Comparison of ENCODE assay signal across 20 mouse cellular contexts in the genomic region with DNA sequence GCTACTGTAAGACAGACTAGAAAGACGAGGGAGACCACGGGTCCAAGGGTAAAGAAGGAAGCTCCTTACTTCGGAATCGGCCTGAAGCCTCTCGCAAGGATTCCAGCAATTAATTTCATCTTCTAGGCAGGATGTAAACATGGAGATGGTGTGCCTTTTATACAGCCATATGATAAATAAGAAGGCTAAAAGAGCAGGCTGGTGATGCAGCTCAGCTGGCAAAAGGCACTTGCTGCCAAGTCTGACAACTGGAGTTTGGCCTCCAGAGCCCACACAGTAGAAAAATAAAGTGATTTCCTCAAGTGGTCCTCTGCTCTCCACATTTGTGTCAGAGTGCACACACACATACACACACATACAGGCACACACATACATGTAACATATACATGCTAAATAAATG.
DNase-seq lines count a peak whose midpoint lies in the region; ATAC-seq and TF ChIP-seq lines count a peak whose summit lies in the region.
"Had no signal": no experiment of that assay in that cellular context is flagged by ENCODE, and none has a peak within 500 bp of the region (broad histone marks: within the 10 kb centered on the region; RNA-seq: fewer than 3 reads in every experiment).

No protein-coding gene starts in this region.

- no peak overlapping the region for H3K27ac ChIP-seq in lung, embryonic 16.5 days (ENCODE audit: low read length)
- no peak overlapping the region for H3K27ac ChIP-seq in stomach, embryonic 14.5 days (ENCODE audit: low read length)
- no peak overlapping the region for H3K27ac ChIP-seq in stomach, postnatal 0 days (replicated peaks)
- H3K27ac ChIP-seq: embryonic facial prominence, embryonic 13.5 days; forebrain, embryonic 12.5 days; heart, embryonic 10.5 days had no signal

- H3K4me3 ChIP-seq in lung, embryonic 16.5 days (ENCODE audit: low read length) = no peak overlapping the region
- H3K4me3 ChIP-seq in stomach, embryonic 14.5 days (ENCODE audit: low read depth, low read length) = no peak overlapping the region
- no peak overlapping the region for H3K4me3 ChIP-seq in stomach, postnatal 0 days (ENCODE audit: low read depth, low read length)
- H3K4me3 ChIP-seq: embryonic facial prominence, embryonic 13.5 days; forebrain, embryonic 12.5 days; heart, embryonic 10.5 days had no signal

- H3K36me3 ChIP-seq in lung, embryonic 16.5 days (ENCODE audit: control insufficient read depth, insufficient read depth, low read length) = no peaks in the 10 kb centered on the region
- H3K36me3 ChIP-seq in stomach, embryonic 14.5 days (ENCODE audit: control insufficient read depth, insufficient read depth, low read length) = no peaks in the 10 kb centered on the region
- H3K36me3 ChIP-seq in stomach, postnatal 0 days (ENCODE audit: control insufficient read depth, insufficient read depth, low read length) = no peaks in the 10 kb centered on the region
- H3K36me3 ChIP-seq: embryonic facial prominence, embryonic 13.5 days; forebrain, embryonic 12.5 days; heart, embryonic 10.5 days had no signal

- H3K4me2 ChIP-seq in lung, embryonic 16.5 days (ENCODE audit: low read depth, low read length) = no peak overlapping the region
- H3K4me2 ChIP-seq in stomach, embryonic 14.5 days (replicated peaks; ENCODE audit: low read depth, low read length) = no peak overlapping the region
- H3K4me2 ChIP-seq in stomach, postnatal 0 days (replicated peaks; ENCODE audit: low read depth) = no peak overlapping the region
- H3K4me2 ChIP-seq: embryonic facial prominence, embryonic 13.5 days; forebrain, embryonic 12.5 days had no signal

- 44% methylated on average over 5 of the region's 5 CpGs for WGBS in lung, embryonic 16.5 days
- 29% methylated on average over 5 of the region's 5 CpGs for WGBS in stomach, embryonic 14.5 days
- 35% methylated on average over 5 of the region's 5 CpGs for WGBS in stomach, postnatal 0 days

- DNase-seq in kidney, postnatal 10 days = peak; percentile 20
- no peak for DNase-seq in kidney, postnatal 25 days
- no peak for DNase-seq in lung, postnatal 14 days
- DNase-seq in stomach, postnatal 0 days (ENCODE audit: low spot score) = no peak
- no peak for DNase-seq in right cerebral cortex, adult 18-20 months
- DNase-seq: adrenal gland, adult 2 months; adrenal gland, postnatal 25 days; cerebellum, adult 18-20 months; cerebellum, adult 9-11 months; cerebellum, postnatal 36 days; gastrocnemius, postnatal 10 days; heart, adult 18-20 months; heart, postnatal 10 days; heart, postnatal 4 days had no signal

- no peaks in the 10 kb centered on the region for H3K27me3 ChIP-seq in lung, embryonic 16.5 days (ENCODE audit: control insufficient read depth, insufficient read depth, low read depth, low read length)
- H3K27me3 ChIP-seq in stomach, embryonic 14.5 days (ENCODE audit: control insufficient read depth, insufficient read depth, low read length) = no peaks in the 10 kb centered on the region
- no peaks in the 10 kb centered on the region for H3K27me3 ChIP-seq in stomach, postnatal 0 days (ENCODE audit: control insufficient read depth, insufficient read depth, low read length)
- H3K27me3 ChIP-seq: embryonic facial prominence, embryonic 13.5 days; forebrain, embryonic 12.5 days had no signal

- peak; percentile 94 for ATAC-seq in lung, embryonic 16.5 days (ENCODE audit: low read depth)
- ATAC-seq in stomach, embryonic 14.5 days (ENCODE audit: insufficient number of reproducible peaks, insufficient read depth, low FRiP score, low read depth) = peak; percentile 53; the same call in 1 of the 2 replicates
- no peak for ATAC-seq in stomach, postnatal 0 days (ENCODE audit: low FRiP score, low TSS enrichment)
- ATAC-seq: forebrain, embryonic 16.5 days had no signal

- no peaks in the 10 kb centered on the region for H3K9me3 ChIP-seq in lung, embryonic 16.5 days (ENCODE audit: control insufficient read depth, low read length)
- H3K9me3 ChIP-seq in stomach, embryonic 14.5 days (ENCODE audit: control insufficient read depth, low read depth, low read length) = no peaks in the 10 kb centered on the region
- H3K9me3 ChIP-seq in stomach, postnatal 0 days (ENCODE audit: control insufficient read depth, low read length) = no peaks in the 10 kb centered on the region
- H3K9me3 ChIP-seq: embryonic facial prominence, embryonic 13.5 days; forebrain, embryonic 12.5 days; heart, embryonic 10.5 days had no signal

- H3K9ac ChIP-seq in lung, embryonic 16.5 days (ENCODE audit: low read length) = no peak overlapping the region
- H3K9ac ChIP-seq in stomach, embryonic 14.5 days (replicated peaks; ENCODE audit: low read depth, low read length) = no peak overlapping the region
- H3K9ac ChIP-seq in stomach, postnatal 0 days (ENCODE audit: low read length) = no peak overlapping the region
- H3K9ac ChIP-seq: embryonic facial prominence, embryonic 13.5 days; forebrain, embryonic 12.5 days had no signal

- H3K4me1 ChIP-seq in lung, embryonic 16.5 days (replicated peaks; ENCODE audit: control insufficient read depth, insufficient read depth, low read length) = no peaks in the 10 kb centered on the region
- no peaks in the 10 kb centered on the region for H3K4me1 ChIP-seq in stomach, embryonic 14.5 days (ENCODE audit: control insufficient read depth, insufficient read depth, low read length)
- H3K4me1 ChIP-seq in stomach, postnatal 0 days (replicated peaks; ENCODE audit: control insufficient read depth, insufficient read depth) = no peaks in the 10 kb centered on the region
- H3K4me1 ChIP-seq: embryonic facial prominence, embryonic 13.5 days; forebrain, embryonic 12.5 days; heart, embryonic 10.5 days had no signal

- TF ChIP-seq CTCF in stomach, postnatal 0 days (IDR thresholded peaks at IDR 0.05; ENCODE audit: low read depth) = no peak

- no peak for TF ChIP-seq EP300 in stomach, postnatal 0 days (optimal IDR thresholded peaks at IDR 0.05)
